Mouse (Mus musculus) liver, postnatal 0 days (tissue): ENCODE measurements around the gene Bglap3.
"Not testable (repeated sequence)": the region's sequence is repeated elsewhere in the genome, so short reads cannot be mapped to it uniquely, and the experiment has no call there.

ENCODE experiments used
- CTCF ChIP-seq: sonication (generic); IDR thresholded peaks from 2 replicates; pipeline ENCODE4 v1.5.1; 2016; ENCODE audit warnings: antibody characterized with exemption, low read depth
- EP300 ChIP-seq: IDR thresholded peaks from 2 replicates; pipeline ENCODE4 v1.6.1; 2016; ENCODE audit warnings: antibody characterized with exemption, low read depth, mild to moderate bottlenecking

GRCm38 (mm10) chr3:88367517-88367916 lies 5.0 kb downstream of the Bglap3 start:
- not testable (repeated sequence) for TF ChIP-seq CTCF, EP300
